Mouse (Mus musculus): ENCODE measurements at regions not wholly inside any gene's neighbourhood (a gene's known extent, or its start where the extent isn't known, plus 50 kb on each side); places are given as distances from the start of the nearest gene placed in this dataset.
A peak's percentile ranks its signal among the peaks of the same experiment; 100 is the strongest.

- no peaks in the 10 kb centered on the region for H3K9me3 ChIP-seq (ENCODE audit: low read length)
- peak overlapping the region; percentile 71; the same call in 1 of the 2 replicates for H3K4me3 ChIP-seq (replicated peaks; ENCODE audit: low read length)
- TF ChIP-seq CTCF (conservative IDR thresholded peaks at IDR 0.05; ENCODE audit: low read length) (no peak), POU5F1 (IDR thresholded peaks at IDR 0.05; ENCODE audit: borderline replicate concordance, low read length) (no peak), NANOG (IDR thresholded peaks at IDR 0.05; ENCODE audit: borderline replicate concordance, low read length) (no peak)
- no peaks in the 10 kb centered on the region for H3K36me3 ChIP-seq (ENCODE audit: insufficient read depth, low read length)
- H3K27me3 ChIP-seq (ENCODE audit: insufficient read depth, low read length): peaks cover 37% of the 10 kb centered on the region
- H3K4me1 ChIP-seq (replicated peaks; ENCODE audit: low read depth, low read length): peaks cover 12% of the 10 kb centered on the region
Measured at GRCm38 (mm10) chr3:143100203-143100602, 218.4 kb upstream of the Pkn2 start.

DNA sequence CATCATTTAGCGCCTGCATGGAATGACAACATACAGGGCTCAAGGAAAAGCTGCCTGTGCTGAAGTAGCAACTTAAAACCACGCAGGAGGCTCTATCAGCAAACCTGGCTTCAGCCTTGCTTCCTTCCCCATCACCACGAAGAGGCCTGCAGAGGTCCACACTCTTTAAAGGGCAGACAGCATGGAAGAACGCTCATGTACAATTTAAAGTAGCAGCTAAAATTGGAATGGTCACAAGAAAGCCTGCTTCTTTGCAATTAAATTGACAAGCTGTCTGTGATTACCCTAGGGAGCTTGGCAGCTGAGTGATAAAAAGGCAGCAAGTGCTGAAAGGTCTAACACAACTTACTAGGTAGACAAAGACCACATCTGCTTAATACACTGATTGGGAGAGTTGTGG, 210.4 kb upstream of the Pkn2 start:
- Histone ChIP-seq H3K9me3 (ENCODE audit: low read length) (no peaks in the 10 kb centered on the region), H3K4me1 (replicated peaks; ENCODE audit: low read depth, low read length) (no peaks in the 10 kb centered on the region), H3K36me3 (ENCODE audit: insufficient read depth, low read length) (no peaks in the 10 kb centered on the region), H3K27me3 (ENCODE audit: insufficient read depth, low read length) (no peaks in the 10 kb centered on the region), H3K4me3 (replicated peaks; ENCODE audit: low read length) (no peak overlapping the region)
- TF ChIP-seq CTCF (conservative IDR thresholded peaks at IDR 0.05; ENCODE audit: low read length): no peak
- TF ChIP-seq NANOG (IDR thresholded peaks at IDR 0.05; ENCODE audit: borderline replicate concordance, low read length): no peak
- TF ChIP-seq POU5F1 (IDR thresholded peaks at IDR 0.05; ENCODE audit: borderline replicate concordance, low read length): no peak

DNA sequence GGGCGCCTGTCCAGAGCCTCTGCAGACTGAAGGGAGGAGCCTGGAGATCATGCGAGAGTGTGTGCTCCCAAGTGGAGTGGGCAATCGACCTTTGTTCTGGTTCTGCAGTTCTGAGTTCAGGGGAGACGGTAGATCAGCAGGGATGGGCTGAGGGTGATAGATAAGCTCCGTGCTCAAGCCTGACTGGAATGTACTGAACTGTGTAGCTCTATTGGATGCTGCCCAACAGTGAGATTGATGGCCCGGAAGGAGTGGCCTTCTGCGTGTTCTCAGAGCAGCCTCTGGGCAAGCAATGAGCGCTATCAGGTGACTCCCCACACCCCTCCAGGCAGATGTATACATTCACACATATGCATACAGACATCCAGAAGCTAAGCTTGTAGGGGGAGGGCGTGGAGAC, 209.1 kb upstream of the Pkn2 start:
- no peak for TF ChIP-seq CTCF (conservative IDR thresholded peaks at IDR 0.05; ENCODE audit: low read length)
- TF ChIP-seq POU5F1 (IDR thresholded peaks at IDR 0.05; ENCODE audit: borderline replicate concordance, low read length): no peak
- no peak for TF ChIP-seq NANOG (IDR thresholded peaks at IDR 0.05; ENCODE audit: borderline replicate concordance, low read length)
- H3K4me3 ChIP-seq (replicated peaks; ENCODE audit: low read length): no peak overlapping the region
- H3K36me3 ChIP-seq (ENCODE audit: insufficient read depth, low read length): no peaks in the 10 kb centered on the region
- no peaks in the 10 kb centered on the region for H3K9me3 ChIP-seq (ENCODE audit: low read length)
- no peaks in the 10 kb centered on the region for H3K27me3 ChIP-seq (ENCODE audit: insufficient read depth, low read length)
- H3K4me1 ChIP-seq (replicated peaks; ENCODE audit: low read depth, low read length): no peaks in the 10 kb centered on the region

DNA sequence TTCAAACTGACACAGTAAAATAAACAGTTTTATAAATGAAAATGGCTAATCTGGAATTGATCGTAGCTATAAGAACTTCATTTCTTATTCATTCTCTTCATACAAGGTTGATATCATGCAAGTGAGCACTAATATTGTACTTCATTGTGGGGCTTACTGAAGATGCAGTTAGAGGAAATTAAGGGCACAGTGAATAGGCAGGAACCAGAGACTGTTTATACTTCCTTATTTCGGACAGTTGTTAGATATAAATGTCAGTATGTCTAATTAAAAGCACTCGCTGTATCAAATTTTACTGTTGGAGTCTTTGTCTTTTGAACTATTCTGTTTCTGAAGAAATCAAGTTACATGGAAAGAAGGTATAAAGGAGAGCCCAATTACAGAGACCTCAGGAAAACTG, 208.5 kb upstream of the Pkn2 start:
- Histone ChIP-seq H3K9me3 (ENCODE audit: low read length) (no peaks in the 10 kb centered on the region), H3K36me3 (ENCODE audit: insufficient read depth, low read length) (no peaks in the 10 kb centered on the region), H3K4me3 (replicated peaks; ENCODE audit: low read length) (no peak overlapping the region), H3K27me3 (ENCODE audit: insufficient read depth, low read length) (no peaks in the 10 kb centered on the region), H3K4me1 (replicated peaks; ENCODE audit: low read depth, low read length) (no peaks in the 10 kb centered on the region)
- TF ChIP-seq NANOG (IDR thresholded peaks at IDR 0.05; ENCODE audit: borderline replicate concordance, low read length) (no peak), CTCF (conservative IDR thresholded peaks at IDR 0.05; ENCODE audit: low read length) (no peak), POU5F1 (IDR thresholded peaks at IDR 0.05; ENCODE audit: borderline replicate concordance, low read length) (no peak)

DNA sequence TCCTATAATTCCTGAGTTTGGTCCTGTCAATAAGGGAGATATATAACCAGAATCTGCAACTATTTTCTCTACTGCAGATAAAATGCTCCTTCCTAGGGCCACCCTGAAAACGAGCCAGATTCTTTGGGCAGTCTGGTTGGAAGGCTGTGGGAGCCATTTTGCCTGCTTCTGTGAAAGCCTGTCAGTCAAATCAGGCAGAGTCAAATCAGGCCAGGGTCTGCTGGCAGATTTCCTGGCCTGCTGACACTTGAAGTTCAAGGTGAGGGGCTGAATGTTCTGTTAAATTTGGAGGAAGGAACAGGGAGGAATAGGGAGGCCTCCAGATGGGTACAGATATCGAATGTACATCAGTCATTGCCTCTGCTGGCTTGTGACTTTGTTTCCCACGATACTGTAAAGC, 206.0 kb upstream of the Pkn2 start:
- H3K4me3 ChIP-seq (replicated peaks; ENCODE audit: low read length): no peak overlapping the region
- no peaks in the 10 kb centered on the region for H3K27me3 ChIP-seq (ENCODE audit: insufficient read depth, low read length)
- TF ChIP-seq CTCF (conservative IDR thresholded peaks at IDR 0.05; ENCODE audit: low read length): no peak
- TF ChIP-seq POU5F1 (IDR thresholded peaks at IDR 0.05; ENCODE audit: borderline replicate concordance, low read length): no peak
- TF ChIP-seq NANOG (IDR thresholded peaks at IDR 0.05; ENCODE audit: borderline replicate concordance, low read length): no peak
- no peaks in the 10 kb centered on the region for H3K36me3 ChIP-seq (ENCODE audit: insufficient read depth, low read length)
- no peaks in the 10 kb centered on the region for H3K4me1 ChIP-seq (replicated peaks; ENCODE audit: low read depth, low read length)
- H3K9me3 ChIP-seq (ENCODE audit: low read length): no peaks in the 10 kb centered on the region

DNA sequence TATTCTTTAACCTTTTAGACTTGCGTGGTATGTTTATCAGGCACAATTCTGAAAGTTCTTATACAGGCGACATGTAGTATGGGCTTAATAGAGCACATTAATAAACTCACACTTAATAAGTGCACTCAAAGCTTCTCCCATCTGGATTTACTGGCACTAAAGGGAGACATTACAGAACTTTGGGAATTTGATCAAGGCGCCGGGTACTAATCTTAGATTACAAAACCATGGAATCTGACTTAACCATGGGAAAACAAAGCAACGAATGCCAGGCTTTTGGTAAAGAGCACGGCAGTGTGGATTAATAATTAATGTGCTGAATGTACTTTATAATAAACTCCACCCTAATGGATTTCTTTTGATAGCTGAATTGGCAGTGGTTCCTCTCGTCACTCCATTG, 196.5 kb upstream of the Pkn2 start:
- H3K9me3 ChIP-seq (ENCODE audit: low read length): peaks cover 3% of the 10 kb centered on the region; the same call in 1 of the 2 replicates
- no peaks in the 10 kb centered on the region for H3K27me3 ChIP-seq (ENCODE audit: insufficient read depth, low read length)
- H3K4me3 ChIP-seq (replicated peaks; ENCODE audit: low read length): no peak overlapping the region
- TF ChIP-seq POU5F1 (IDR thresholded peaks at IDR 0.05; ENCODE audit: borderline replicate concordance, low read length) (no peak), NANOG (IDR thresholded peaks at IDR 0.05; ENCODE audit: borderline replicate concordance, low read length) (no peak), CTCF (conservative IDR thresholded peaks at IDR 0.05; ENCODE audit: low read length) (no peak)
- no peaks in the 10 kb centered on the region for H3K4me1 ChIP-seq (replicated peaks; ENCODE audit: low read depth, low read length)
- no peaks in the 10 kb centered on the region for H3K36me3 ChIP-seq (ENCODE audit: insufficient read depth, low read length)

DNA sequence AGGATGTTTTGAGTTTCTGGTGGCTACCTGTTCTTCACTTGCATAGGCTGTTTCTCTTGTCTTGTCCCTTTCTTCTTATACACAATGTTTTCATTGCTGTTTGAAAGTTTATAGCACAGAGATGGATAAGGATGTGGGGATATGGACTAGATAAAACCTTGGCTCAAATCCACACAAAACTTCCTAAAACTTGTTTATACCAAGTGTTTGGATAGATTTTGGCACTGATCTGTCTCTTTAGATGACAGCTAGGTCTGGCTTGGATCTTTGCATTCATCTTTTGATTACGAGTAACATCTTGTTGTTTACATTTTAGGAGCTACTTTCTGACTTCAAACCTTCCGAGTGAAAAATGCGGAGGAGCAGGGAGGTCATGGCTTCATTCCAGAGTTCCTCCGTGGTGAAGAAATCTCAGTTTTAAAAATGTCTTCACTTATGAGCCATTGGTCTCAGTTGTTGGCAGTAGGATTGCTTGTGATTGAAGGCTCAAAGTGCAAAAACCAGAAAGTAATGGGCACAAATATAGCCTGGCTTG, 190.1 kb upstream of the Pkn2 start:
- no peaks in the 10 kb centered on the region for H3K36me3 ChIP-seq (ENCODE audit: insufficient read depth, low read length)
- no peaks in the 10 kb centered on the region; the same call in 1 of the 2 replicates for H3K9me3 ChIP-seq (ENCODE audit: low read length)
- no peaks in the 10 kb centered on the region for H3K27me3 ChIP-seq (ENCODE audit: insufficient read depth, low read length)
- TF ChIP-seq NANOG (IDR thresholded peaks at IDR 0.05; ENCODE audit: borderline replicate concordance, low read length): no peak
- TF ChIP-seq POU5F1 (IDR thresholded peaks at IDR 0.05; ENCODE audit: borderline replicate concordance, low read length): no peak
- no peak for TF ChIP-seq CTCF (conservative IDR thresholded peaks at IDR 0.05; ENCODE audit: low read length)
- H3K4me3 ChIP-seq (replicated peaks; ENCODE audit: low read length): no peak overlapping the region
- H3K4me1 ChIP-seq (replicated peaks; ENCODE audit: low read depth, low read length): no peaks in the 10 kb centered on the region

DNA sequence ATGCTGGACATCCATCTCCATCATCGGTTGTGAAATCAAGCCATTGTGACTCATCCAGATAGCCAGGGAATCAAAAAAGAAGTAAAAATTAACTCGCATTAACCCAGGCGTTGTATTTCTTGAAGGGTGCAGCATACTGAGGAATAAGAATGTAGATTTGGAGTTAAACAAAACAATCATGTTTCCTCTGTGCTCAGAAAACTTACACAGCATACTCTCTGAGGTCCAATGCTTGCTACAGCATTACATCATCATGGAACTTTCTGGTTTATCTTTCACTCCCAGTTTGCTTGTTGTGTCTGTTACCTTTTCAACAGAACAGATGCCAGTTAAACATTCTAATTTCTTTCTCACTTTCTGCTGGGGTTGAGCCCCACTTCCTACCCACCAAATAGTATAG, 173.1 kb upstream of the Pkn2 start:
- H3K27me3 ChIP-seq (ENCODE audit: insufficient read depth, low read length): no peaks in the 10 kb centered on the region
- TF ChIP-seq POU5F1 (IDR thresholded peaks at IDR 0.05; ENCODE audit: borderline replicate concordance, low read length) (no peak), CTCF (conservative IDR thresholded peaks at IDR 0.05; ENCODE audit: low read length) (no peak), NANOG (IDR thresholded peaks at IDR 0.05; ENCODE audit: borderline replicate concordance, low read length) (no peak)
- no peak overlapping the region for H3K4me3 ChIP-seq (replicated peaks; ENCODE audit: low read length)
- no peaks in the 10 kb centered on the region for H3K36me3 ChIP-seq (ENCODE audit: insufficient read depth, low read length)
- no peaks in the 10 kb centered on the region for H3K4me1 ChIP-seq (replicated peaks; ENCODE audit: low read depth, low read length)
- no peaks in the 10 kb centered on the region for H3K9me3 ChIP-seq (ENCODE audit: low read length)
